Mouse (Mus musculus) limb, embryonic 15.5 days (tissue): ENCODE data around the gene Zfhx3. TPM values are rescaled to one million over a fixed set of nuclear protein-coding genes. Genes with fewer than 3 reads are reported as not detected.
A peak's percentile ranks its signal among the peaks of the same experiment; 100 is the strongest.

Experiments used
- ATAC-seq: fragments of 200-750 bp; cut with Nextera tagmentation; 2 replicates; pipeline ENCODE4 v1.8.0; 2017; ENCODE audit warnings: low read depth, moderate TSS enrichment; ENCODE audit not compliant: insufficient number of reproducible peaks, low FRiP score, low TSS enrichment
- H3K27ac ChIP-seq: fragments of 300-500 bp; sonication (generic); 2 replicates; pipeline ENCODE4 v1.5.1; 2015; ENCODE audit warnings: moderate library complexity, mild to moderate bottlenecking, inconsistent platforms
- H3K27me3 ChIP-seq: fragments of 300-500 bp; sonication (generic); 2 replicates; pipeline ENCODE4 v1.6.1; 2015; ENCODE audit warnings: inconsistent platforms
- H3K36me3 ChIP-seq: fragments of 300-500 bp; sonication (generic); 2 replicates; pipeline ENCODE4 v1.6.1; 2015; ENCODE audit warnings: inconsistent platforms
- H3K4me1 ChIP-seq: fragments of 300-500 bp; sonication (generic); 2 replicates; pipeline ENCODE4 v1.6.1; 2015; ENCODE audit warnings: inconsistent platforms
- H3K4me2 ChIP-seq: fragments of 300-500 bp; sonication (generic); 2 replicates; pipeline ENCODE4 v1.6.1; 2015; ENCODE audit warnings: mild to moderate bottlenecking, inconsistent platforms
- H3K4me3 ChIP-seq: fragments of 300-500 bp; sonication (generic); 2 replicates; pipeline ENCODE4 v1.5.1; 2015; ENCODE audit warnings: mild to moderate bottlenecking, inconsistent platforms
- H3K9ac ChIP-seq: fragments of 300-500 bp; sonication (generic); 2 replicates; pipeline ENCODE4 v1.6.1; 2015; ENCODE audit warnings: inconsistent platforms
- H3K9me3 ChIP-seq: fragments of 300-500 bp; sonication (generic); 2 replicates; pipeline ENCODE4 v1.6.1; 2016; ENCODE audit warnings: inconsistent platforms
- WGBS: fragments of 180-500 bp; shearing (Covaris S2); methylation state at CpG from one replicate; pipeline ENCODE4 v1.1.7; 2015; 5-methylcytosine and 5-hydroxymethylcytosine counted together
- polyA plus RNA-seq: library from polyadenylated mRNA; unstranded; fragments of >200 nt; fragmentation: Nextera tagmentation; extraction: Ambion mirVana; gene quantifications from 2 replicates; pipeline ENCODE4 v1.2.1, GENCODE M21; 2015

Zfhx3 gene
- polyA plus RNA-seq, 1 experiment from 2014 or later, result 19.3 TPM

DNA sequence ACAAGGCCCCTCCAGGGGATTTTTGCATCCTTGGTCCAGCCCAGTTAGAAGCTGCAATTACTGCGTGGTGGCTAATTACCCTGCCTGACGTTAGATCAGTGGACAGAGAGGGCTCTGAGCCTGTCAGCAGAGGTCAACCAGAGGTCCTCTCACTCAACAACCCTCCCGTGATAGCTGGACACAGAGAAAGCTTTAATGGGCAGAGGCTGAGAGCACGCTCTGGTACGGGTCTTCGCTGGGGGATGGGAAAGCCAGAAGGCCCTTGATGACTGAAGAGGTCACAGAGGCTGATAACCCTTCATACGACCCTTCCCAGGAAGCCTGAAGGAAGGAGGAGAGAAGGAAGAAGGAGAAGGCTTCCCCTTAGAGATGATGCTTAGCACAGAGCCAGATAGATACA, 820.1 kb downstream of the Zfhx3 start:
- 44% methylated on average over 7 of the region's 7 CpGs for WGBS
- H3K27me3 ChIP-seq, result no peaks in the 10 kb centered on the region
- no peak overlapping the region for H3K4me3 ChIP-seq

DNA sequence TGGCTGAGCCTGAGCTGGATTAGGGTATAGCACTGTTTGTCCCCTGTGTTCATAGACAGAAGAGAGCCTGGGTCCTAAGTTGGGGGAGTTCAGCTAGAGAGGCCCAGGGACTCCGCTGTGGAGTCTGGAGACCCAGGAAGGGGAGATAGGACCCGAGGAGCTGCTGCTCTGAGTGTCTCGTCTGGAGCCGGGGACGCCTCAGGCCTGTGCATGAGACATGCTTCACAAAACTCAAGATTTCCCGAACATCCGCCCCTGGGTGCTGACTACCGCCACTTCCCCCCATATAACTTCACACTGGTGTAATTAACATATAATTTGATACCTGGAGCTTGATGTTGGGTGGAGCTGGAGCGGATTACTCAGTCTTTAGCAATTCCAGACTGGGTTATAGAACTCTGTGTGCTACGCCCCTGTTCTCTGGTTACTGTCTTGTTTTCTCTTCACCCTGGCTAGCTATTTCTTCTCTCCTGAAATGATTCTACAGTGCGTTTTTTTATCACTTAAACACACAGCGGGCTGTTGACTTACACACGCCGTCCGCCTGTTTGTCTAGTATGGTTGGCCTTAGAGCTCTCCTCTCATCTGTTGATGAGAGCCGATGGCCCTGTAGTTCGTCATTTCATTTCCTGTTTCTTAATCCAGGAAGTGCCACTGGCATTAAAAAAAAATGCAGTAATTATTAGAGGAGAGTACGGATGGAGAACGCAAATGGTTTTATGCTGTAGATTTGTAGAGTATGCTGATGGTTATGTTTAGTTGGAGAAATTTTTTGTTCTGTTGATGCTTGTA, 822.2 kb downstream of the Zfhx3 start:
- ATAC-seq, result no peak
- Histone ChIP-seq H3K9ac (no peak overlapping the region), H3K27ac (peak overlapping the region; percentile 33; the same call in 1 of the 2 replicates), H3K4me2 (no peak overlapping the region), H3K4me3 (no peak overlapping the region), H3K36me3 (no peaks in the 10 kb centered on the region), H3K4me1 (peaks cover 55% of the 10 kb centered on the region), H3K9me3 (no peaks in the 10 kb centered on the region), H3K27me3 (no peaks in the 10 kb centered on the region)
- WGBS, result 33% methylated on average over 19 of the region's 19 CpGs

More for the DNA sequence above, 820.1 kb downstream of the Zfhx3 start:
- Histone ChIP-seq H3K36me3 (no peaks in the 10 kb centered on the region), H3K9me3 (no peaks in the 10 kb centered on the region), H3K4me1 (peaks cover 61% of the 10 kb centered on the region), H3K4me2 (no peak overlapping the region), H3K27ac (no peak overlapping the region), H3K9ac (no peak overlapping the region)
- ATAC-seq, result no peak

DNA sequence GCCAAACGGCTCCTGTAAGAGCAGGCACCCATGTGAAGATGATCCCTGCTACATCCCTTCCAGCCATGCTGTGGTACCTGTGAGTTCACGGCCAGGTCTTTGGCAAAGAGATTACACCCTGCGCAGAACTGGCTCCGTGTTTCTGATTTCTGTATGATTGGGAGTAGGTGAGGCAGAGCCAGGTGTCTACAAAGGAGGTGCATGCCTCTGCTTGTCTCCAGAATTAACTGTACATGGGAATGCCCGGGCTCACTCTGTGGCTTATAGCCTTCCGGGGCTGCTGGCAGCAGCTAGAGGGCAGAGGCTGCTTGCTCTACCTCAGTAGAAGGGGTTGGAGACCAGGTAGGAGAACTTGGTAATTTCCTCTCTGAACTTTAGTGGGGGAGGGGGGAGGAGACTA, 823.7 kb downstream of the Zfhx3 start:
- H3K9me3 ChIP-seq, result no peaks in the 10 kb centered on the region
- no peak overlapping the region for H3K27ac ChIP-seq
- peaks cover 47% of the 10 kb centered on the region for H3K4me1 ChIP-seq
- WGBS, result 65% methylated on average over 6 of the region's 6 CpGs
- no peak overlapping the region for H3K9ac ChIP-seq
- H3K36me3 ChIP-seq, result no peaks in the 10 kb centered on the region
- ATAC-seq, result no peak
- no peaks in the 10 kb centered on the region for H3K27me3 ChIP-seq
- H3K4me2 ChIP-seq, result no peak overlapping the region
- H3K4me3 ChIP-seq, result no peak overlapping the region

DNA sequence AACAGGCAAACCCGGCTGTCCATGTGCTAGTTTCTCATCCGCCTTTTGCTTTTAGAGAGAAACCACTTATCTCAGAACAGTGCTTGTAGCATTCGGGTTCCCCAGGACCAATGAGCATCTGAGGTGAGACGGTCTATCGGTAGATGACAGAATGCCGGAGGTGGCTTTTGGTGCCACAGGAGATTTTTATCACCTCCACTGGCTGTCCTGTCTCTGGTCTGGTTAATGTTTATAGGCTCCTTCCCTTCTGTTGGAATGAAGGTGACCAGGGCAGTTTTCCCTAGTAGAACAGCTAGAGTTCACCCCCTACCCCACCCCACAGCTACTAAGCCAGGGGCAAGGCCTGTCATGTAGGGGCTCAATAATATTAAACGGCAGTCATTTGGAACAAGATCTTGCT, 825.6 kb downstream of the Zfhx3 start:
- H3K4me1 ChIP-seq, result peaks cover 36% of the 10 kb centered on the region
- H3K27me3 ChIP-seq, result no peaks in the 10 kb centered on the region
- 57% methylated on average over 7 of the region's 7 CpGs for WGBS

DNA sequence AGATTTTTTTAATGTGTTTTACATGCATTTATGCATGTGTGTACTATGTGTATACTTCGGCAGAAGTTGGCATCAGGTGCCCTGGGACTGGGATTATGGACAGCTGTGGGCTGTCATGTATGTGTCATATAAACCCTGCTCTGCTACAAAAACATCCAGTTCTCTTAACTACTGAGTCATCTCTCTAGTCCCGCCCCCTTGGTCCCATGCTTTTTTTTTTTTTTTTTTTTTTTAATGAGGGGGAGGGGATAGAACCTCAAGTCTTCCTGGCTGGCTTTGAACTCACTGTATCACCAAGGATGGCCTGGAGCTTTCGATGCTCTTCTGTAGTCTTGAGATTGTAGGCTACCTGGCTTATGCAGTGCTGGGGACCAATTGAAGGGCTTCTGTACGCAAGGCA, 827.9 kb downstream of the Zfhx3 start:
- Histone ChIP-seq H3K4me3 (no peak overlapping the region), H3K36me3 (0 out of 2 replicates have a peak, but pooled peaks cover 4% of the 10 kb centered on the region), H3K4me1 (peaks cover 29% of the 10 kb centered on the region), H3K27me3 (no peaks in the 10 kb centered on the region), H3K4me2 (no peak overlapping the region), H3K9ac (no peak overlapping the region), H3K9me3 (no peaks in the 10 kb centered on the region), H3K27ac (no peak overlapping the region)
- WGBS, result 89% methylated on average over 4 of the region's 4 CpGs
- no peak for ATAC-seq

More for the DNA sequence above, 825.6 kb downstream of the Zfhx3 start:
- H3K9me3 ChIP-seq, result no peaks in the 10 kb centered on the region
- H3K27ac ChIP-seq, result no peak overlapping the region
- no peak for ATAC-seq
- no peak overlapping the region for H3K4me3 ChIP-seq
- no peak overlapping the region for H3K4me2 ChIP-seq
- H3K36me3 ChIP-seq, result no peaks in the 10 kb centered on the region
- H3K9ac ChIP-seq, result no peak overlapping the region

DNA sequence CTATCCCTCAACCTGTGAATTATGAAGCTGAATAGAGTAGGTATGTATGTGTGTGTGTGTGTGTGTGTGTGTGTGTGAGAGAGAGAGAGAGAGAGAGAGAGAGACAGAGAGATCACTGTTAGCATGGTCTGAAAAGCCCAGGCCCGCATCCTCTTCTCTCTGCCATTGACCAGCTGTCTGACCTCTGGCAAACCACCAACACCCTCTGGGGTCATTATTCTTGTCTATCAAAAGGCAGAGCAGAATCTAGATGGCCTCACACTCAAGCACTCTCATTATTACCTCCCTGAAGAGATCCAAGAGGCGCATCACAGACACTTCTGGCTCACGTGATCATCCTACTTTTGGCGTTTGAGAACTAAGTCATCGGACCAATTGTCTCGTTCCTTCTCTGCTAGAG, 831.0 kb downstream of the Zfhx3 start:
- Histone ChIP-seq H3K4me2 (no peak overlapping the region), H3K27ac (no peak overlapping the region), H3K36me3 (0 out of 2 replicates have a peak, but pooled peaks cover 4% of the 10 kb centered on the region), H3K27me3 (no peaks in the 10 kb centered on the region), H3K4me3 (no peak overlapping the region), H3K9me3 (no peaks in the 10 kb centered on the region), H3K4me1 (peaks cover 33% of the 10 kb centered on the region), H3K9ac (no peak overlapping the region)
- no peak for ATAC-seq
- WGBS, result 83% methylated on average over 6 of the region's 6 CpGs

DNA sequence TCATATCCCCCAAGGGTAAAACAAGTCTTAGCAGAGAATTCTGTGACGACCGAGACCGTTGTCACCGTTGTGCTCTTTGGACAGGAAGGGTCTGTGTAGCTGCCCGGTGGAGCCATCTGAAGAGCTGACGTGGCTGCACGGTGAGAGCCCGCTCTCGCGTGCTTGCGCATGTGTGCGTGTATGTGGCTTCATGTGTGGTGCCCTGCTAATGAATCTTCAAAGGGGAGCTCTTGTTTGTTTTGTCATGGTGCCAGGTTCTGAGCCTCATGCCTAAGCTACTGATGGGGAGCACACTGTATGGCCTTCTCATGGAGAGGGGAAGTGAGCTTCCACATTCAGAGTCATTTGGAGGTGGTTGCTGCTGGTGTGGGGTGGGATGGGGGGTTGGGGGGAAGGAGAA, 835.6 kb downstream of the Zfhx3 start:
- H3K36me3 ChIP-seq, result 0 out of 2 replicates have a peak, but pooled peaks cover 4% of the 10 kb centered on the region
- no peak overlapping the region for H3K4me3 ChIP-seq
- peaks cover 34% of the 10 kb centered on the region for H3K4me1 ChIP-seq
- no peaks in the 10 kb centered on the region for H3K27me3 ChIP-seq
- H3K9ac ChIP-seq, result no peak overlapping the region
- ATAC-seq, result no peak
- H3K27ac ChIP-seq, result no peak overlapping the region
- WGBS, result 66% methylated on average over 12 of the region's 12 CpGs
- H3K9me3 ChIP-seq, result no peaks in the 10 kb centered on the region
- H3K4me2 ChIP-seq, result no peak overlapping the region

DNA sequence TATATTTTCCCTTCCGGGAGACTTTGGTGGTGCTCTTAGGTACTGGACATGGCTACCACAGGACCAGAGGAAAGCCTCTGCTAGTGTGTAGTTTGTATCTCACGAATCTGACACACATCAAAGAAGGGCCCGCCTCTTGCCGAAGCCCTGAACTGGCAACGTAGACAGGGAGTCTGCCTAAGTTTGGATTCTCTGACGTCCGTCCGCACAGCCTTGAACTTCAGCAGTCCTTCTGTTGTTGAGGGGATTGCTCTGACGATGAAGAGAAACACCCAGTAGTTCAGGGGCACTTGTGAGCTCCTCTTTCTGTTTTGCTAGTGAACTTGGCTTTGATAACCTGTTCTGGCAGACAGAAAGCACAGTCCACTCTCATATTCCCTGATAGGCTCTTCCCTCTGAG, 836.1 kb downstream of the Zfhx3 start:
- H3K27me3 ChIP-seq, result no peaks in the 10 kb centered on the region
- H3K4me1 ChIP-seq, result peaks cover 37% of the 10 kb centered on the region
- no peak for ATAC-seq
- peak overlapping the region; percentile 33; the same call in 1 of the 2 replicates for H3K27ac ChIP-seq
- 0 out of 2 replicates have a peak, but pooled peaks cover 4% of the 10 kb centered on the region for H3K36me3 ChIP-seq
- 82% methylated on average over 9 of the region's 9 CpGs for WGBS
- H3K4me3 ChIP-seq, result no peak overlapping the region
- H3K9ac ChIP-seq, result no peak overlapping the region
- H3K4me2 ChIP-seq, result no peak overlapping the region
- no peaks in the 10 kb centered on the region for H3K9me3 ChIP-seq

DNA sequence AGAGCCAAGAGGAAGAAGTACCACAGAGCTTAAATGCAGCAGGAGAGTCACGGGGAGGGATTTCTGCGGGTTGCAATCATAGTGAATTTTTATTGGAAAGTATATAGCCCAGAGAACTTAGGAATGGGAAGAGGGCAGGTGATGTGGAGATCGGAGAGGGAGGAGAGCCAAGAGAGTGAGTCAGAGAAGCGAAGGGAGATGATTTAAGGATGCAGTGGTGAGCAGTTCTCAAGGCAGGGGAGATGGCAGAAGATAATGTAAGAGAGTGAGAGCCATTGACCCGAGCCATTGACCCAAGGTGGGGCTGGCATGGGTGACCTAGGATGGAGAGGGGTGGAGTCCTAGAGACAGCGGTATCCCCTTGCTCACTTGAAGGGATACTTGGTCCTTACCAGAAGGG, 838.3 kb downstream of the Zfhx3 start:
- 61% methylated on average over 6 of the region's 6 CpGs for WGBS
- H3K4me1 ChIP-seq, result peaks cover 23% of the 10 kb centered on the region
- no peak; the same call in 1 of the 2 replicates for ATAC-seq
- H3K4me2 ChIP-seq, result no peak overlapping the region
- H3K4me3 ChIP-seq, result no peak overlapping the region
- no peaks in the 10 kb centered on the region for H3K9me3 ChIP-seq
- H3K9ac ChIP-seq, result no peak overlapping the region
- no peaks in the 10 kb centered on the region for H3K27me3 ChIP-seq
- no peaks in the 10 kb centered on the region for H3K36me3 ChIP-seq
- no peak overlapping the region for H3K27ac ChIP-seq

DNA sequence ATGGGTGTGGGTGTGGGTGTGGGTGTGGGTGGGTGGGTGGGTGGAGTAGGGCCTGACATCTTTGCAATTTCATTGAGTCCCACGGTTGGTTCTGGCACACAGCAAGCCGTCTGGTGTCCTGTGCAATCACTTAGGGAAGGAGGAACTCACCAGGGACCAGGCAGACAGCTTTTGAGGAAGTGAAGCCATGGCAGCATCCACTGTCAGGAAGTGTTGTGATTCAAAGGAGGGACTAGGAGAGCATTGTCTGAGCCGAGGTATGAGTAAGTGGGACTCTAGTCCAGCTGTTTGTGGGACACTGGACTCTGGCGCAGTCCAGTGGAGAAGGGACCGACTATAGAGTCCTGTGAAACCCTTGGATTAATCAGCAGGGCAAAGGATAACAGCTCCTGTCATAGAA, 838.7 kb downstream of the Zfhx3 start:
- Histone ChIP-seq H3K27me3 (no peaks in the 10 kb centered on the region), H3K27ac (no peak overlapping the region), H3K4me2 (no peak overlapping the region), H3K36me3 (no peaks in the 10 kb centered on the region), H3K4me1 (peaks cover 21% of the 10 kb centered on the region), H3K9me3 (no peaks in the 10 kb centered on the region), H3K4me3 (no peak overlapping the region), H3K9ac (no peak overlapping the region)
- WGBS, result 68% methylated on average over 5 of the region's 5 CpGs
- ATAC-seq, result no peak

DNA sequence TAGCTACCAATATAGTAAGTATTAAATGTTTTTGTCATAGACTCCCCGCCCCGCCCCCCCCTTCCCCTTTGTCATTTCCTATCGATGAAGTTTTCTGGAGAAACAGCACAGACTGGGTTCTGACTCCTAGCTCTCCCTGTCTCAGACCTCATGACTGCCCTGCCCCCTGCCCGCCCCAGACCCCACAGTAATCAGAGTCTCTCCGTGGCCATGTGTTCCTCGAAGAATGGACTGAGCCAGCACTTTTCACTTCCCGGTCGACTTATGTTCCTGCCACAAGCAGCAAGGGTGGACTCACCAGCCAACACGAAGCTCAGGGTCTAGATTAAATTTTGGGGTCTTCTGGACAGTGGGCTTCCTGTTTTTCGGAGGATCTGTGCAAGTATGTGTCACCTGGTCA, 840.7 kb downstream of the Zfhx3 start:
- no peak for ATAC-seq
- no peaks in the 10 kb centered on the region for H3K36me3 ChIP-seq
- H3K9ac ChIP-seq, result no peak overlapping the region
- no peaks in the 10 kb centered on the region for H3K9me3 ChIP-seq
- no peak overlapping the region for H3K4me2 ChIP-seq
- H3K4me1 ChIP-seq, result peaks cover 17% of the 10 kb centered on the region
- H3K27me3 ChIP-seq, result no peaks in the 10 kb centered on the region
- no peak overlapping the region for H3K27ac ChIP-seq
- 53% methylated on average over 10 of the region's 10 CpGs for WGBS
- no peak overlapping the region for H3K4me3 ChIP-seq

DNA sequence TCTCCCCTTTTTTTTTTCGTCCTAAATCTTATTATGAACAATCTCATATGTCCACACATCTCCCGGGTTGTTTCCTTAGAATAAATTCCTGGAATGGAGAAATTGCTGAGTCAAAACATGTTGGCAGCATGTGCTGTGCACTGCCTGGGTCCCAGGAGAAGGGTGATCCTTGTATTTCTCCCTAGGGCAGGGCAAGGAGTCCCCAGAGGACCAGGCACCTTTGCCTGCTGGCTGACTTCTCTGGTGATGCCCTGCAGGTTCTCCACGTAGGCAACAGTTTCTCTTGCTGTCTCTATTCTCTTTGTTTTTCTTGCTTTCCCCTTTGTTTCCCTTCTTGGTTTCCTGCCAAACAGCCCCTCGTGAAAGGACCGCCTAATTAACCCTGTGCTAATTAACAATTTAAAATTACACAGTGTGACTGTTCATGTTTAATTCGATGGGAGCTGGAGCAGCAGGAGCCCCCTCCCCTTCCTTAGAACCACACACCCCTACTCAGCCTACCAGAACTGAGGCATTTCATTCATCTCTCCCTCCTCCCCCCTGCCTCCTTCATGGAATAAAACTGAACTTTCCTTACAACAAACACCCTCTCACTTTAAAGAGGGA, 845.8 kb downstream of the Zfhx3 start:
- H3K9ac ChIP-seq, result no peak overlapping the region
- 27% methylated on average over 6 of the region's 6 CpGs for WGBS
- ATAC-seq, result no peak
- no peaks in the 10 kb centered on the region for H3K27me3 ChIP-seq
- H3K4me1 ChIP-seq, result peaks cover 36% of the 10 kb centered on the region
- peaks cover 15% of the 10 kb centered on the region for H3K36me3 ChIP-seq
- H3K27ac ChIP-seq, result no peak overlapping the region
- H3K9me3 ChIP-seq, result peaks cover 8% of the 10 kb centered on the region
- H3K4me3 ChIP-seq, result no peak overlapping the region
- no peak overlapping the region for H3K4me2 ChIP-seq
